Mouse (Mus musculus) heart, postnatal 0 days (tissue): Measurements from ENCODE around the gene Itpr1.

Experiments used
- CTCF ChIP-seq: IDR thresholded peaks from 2 replicates; pipeline ENCODE4 v1.5.1; 2016; ENCODE audit warnings: antibody characterized with exemption, control low read depth, low read depth
- EP300 ChIP-seq: IDR thresholded peaks from 2 replicates; pipeline ENCODE4 v1.6.1; 2016; ENCODE audit warnings: antibody characterized with exemption, low read depth

DNA sequence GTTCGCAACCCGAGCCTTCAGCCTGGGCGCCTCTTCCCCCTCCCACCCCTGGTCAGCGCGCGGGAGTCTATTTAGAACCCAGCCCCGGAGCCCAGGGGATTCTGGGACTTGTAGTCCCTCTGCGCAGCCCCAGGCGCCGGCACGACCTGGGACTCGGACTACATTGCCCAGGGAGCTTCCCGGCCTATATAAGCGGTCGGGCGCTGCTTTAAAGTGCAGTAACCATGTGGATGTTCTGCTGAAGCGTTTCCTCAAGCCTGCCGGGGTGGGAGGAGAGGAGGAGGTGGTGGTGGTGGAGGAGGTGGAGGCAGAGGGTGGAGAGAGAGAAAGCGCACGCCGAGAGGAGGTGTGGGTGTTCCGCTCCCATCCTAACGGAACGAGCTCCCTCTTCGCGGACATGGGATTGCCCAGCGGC, at the start of gene Itpr1:
- TF ChIP-seq CTCF (no peak), EP300 (no peak)
